Mouse (Mus musculus): ENCODE measurements at regions not wholly inside any gene's neighbourhood (a gene's known extent, or its start where the extent isn't known, plus 50 kb on each side); places are given as distances from the start of the nearest gene placed in this dataset.

DNA sequence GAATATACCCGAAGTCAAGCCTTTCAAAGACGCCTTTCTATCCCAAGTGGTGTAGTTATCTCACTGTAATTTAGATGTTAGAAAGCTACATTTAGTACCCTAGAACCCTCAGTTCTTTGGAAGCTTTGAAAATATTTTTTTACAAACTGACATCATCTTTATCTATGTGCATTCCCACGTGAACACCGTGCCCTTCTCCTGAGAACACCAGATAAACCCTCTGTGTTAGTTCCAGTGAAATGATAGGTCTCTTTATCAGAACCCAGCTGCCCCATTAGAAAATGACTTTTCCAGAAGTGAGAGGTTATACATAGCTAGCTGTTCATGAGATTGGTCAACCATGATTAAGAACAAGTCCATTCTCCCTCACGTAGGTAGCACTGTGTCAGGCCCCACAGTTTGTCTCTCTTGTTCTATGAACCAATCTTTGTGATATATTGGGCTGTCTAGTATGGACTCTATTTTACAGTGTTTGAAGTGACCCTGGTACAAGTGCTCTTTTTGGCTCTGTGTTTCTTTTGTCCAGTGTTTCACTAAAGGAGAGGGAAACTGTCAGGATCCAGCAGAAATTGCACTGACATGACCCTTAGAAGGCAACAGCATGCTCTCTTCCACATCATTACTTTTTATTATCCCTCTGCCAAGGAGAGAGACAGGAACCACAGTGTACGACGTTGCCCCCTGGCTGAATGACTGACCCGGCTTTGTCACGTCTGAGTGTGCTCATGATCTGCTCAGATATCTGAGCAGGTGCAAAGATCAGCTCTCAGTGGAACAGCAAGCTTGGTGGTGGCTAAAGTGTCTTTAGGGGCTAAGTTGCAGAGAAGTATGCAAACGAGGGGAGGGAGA, 1717.9 kb upstream of the Gm7489 start (continued):
- no peak for TF ChIP-seq TBP (IDR thresholded peaks at IDR 0.05; ENCODE audit: low read depth, low read length)
- peak; percentile 53 for TF ChIP-seq MYC (IDR thresholded peaks at IDR 0.05; ENCODE audit: low read depth, low read length)
- no peak for TF ChIP-seq UBTF (IDR thresholded peaks at IDR 0.05; ENCODE audit: borderline replicate concordance, insufficient read depth, low read depth, low read length)
- TF ChIP-seq POLR2AphosphoS5 (IDR thresholded peaks at IDR 0.05; ENCODE audit: borderline replicate concordance, low read depth, low read length) = no peak
- peak; percentile 30; the same call in 1 of the 2 replicates for TF ChIP-seq KAT2A (conservative IDR thresholded peaks at IDR 0.05; ENCODE audit: low read depth, low read length)
- peak; percentile 45; the same call in 1 of the 2 replicates for TF ChIP-seq GABPA (IDR thresholded peaks at IDR 0.05; ENCODE audit: low read depth, low read length)
- peak; percentile 89 for TF ChIP-seq ZNF384 (IDR thresholded peaks at IDR 0.05; ENCODE audit: low read depth, low read length)
- peak; percentile 97 for TF ChIP-seq GATA1 (IDR thresholded peaks at IDR 0.05; ENCODE audit: low read depth, low read length)
- no peak for TF ChIP-seq CTCF (IDR thresholded peaks at IDR 0.05 in 2 of 3, conservative IDR thresholded peaks at IDR 0.05 in 1 of 3; ENCODE audit: control insufficient read depth in 1 of 3, insufficient read depth in 1 of 3, low read depth in 2 of 3, low read length in 3 of 3, poor library complexity in 1 of 3, severe bottlenecking in 1 of 3)
- TF ChIP-seq MAX (IDR thresholded peaks at IDR 0.05; ENCODE audit: low read length) = peak; percentile 47
- TF ChIP-seq JUND (IDR thresholded peaks at IDR 0.05; ENCODE audit: low read depth, low read length) = no peak
- no peak for TF ChIP-seq CHD1 (IDR thresholded peaks at IDR 0.05; ENCODE audit: low read depth, low read length)
- TF ChIP-seq MEF2A (IDR thresholded peaks at IDR 0.05; ENCODE audit: extremely low read depth, insufficient replicate concordance, low read depth, low read length, poor library complexity, severe bottlenecking) = no peak
- TF ChIP-seq HCFC1 (IDR thresholded peaks at IDR 0.05; ENCODE audit: low read depth, low read length) = no peak

DNA sequence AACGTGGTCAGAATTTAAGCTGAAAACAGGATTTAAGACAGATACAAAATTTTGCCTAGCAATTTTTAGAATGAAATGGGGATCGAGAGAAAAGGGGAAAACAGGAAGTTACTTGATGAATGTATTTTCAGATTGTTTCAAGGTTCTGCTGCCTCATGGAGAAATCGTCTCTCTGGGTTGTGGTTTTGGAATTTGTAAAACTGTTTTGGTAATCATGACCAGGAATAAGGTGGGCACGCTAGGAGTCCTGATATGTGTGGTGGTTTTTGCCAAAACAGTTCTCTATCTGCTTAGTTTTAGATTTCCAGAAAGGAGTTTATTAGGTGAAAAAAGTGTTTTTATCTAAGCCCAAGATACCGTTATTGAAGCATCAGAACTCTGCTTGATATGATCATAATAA, 1716.9 kb upstream of the Gm7489 start:
- Histone ChIP-seq H3K27me3 (ENCODE audit: control insufficient read depth in 1 of 2, insufficient read depth in 2 of 2, low read length in 2 of 2) (no peaks in the 10 kb centered on the region), H3K27ac (ENCODE audit: control insufficient read depth, low read depth, low read length) (no peak overlapping the region), H3K9me3 (replicated peaks; ENCODE audit: insufficient read depth, low read length) (no peaks in the 10 kb centered on the region), H3K36me3 (ENCODE audit: control insufficient read depth in 1 of 2, insufficient read depth in 2 of 2, low read length in 2 of 2) (peaks cover 0 to 25% of the 10 kb centered on the region in 2 experiments; a peak in 2 of 4 replicates), H3K4me1 (ENCODE audit: control insufficient read depth in 1 of 2, insufficient read depth in 2 of 2, low read length in 2 of 2) (peaks cover 18 to 19% of the 10 kb centered on the region in 2 experiments), H3K4me3 (ENCODE audit: control insufficient read depth in 1 of 2, insufficient read depth in 1 of 2, low read depth in 2 of 2, low read length in 2 of 2) (peak overlapping the region in 1 of 2 experiments; percentile 50; a peak in 2 of 4 replicates), H3K9ac (ENCODE audit: control insufficient read depth, low read depth, low read length, poor library complexity, severe bottlenecking) (peak overlapping the region; percentile 1; the same call in 1 of the 2 replicates), H3K79me2 (ENCODE audit: control insufficient read depth, insufficient read depth, low read length, poor library complexity) (no peaks in the 10 kb centered on the region)
- TF ChIP-seq USF1 (IDR thresholded peaks at IDR 0.05; ENCODE audit: low read depth, low read length) (no peak), UBTF (IDR thresholded peaks at IDR 0.05; ENCODE audit: borderline replicate concordance, insufficient read depth, low read depth, low read length) (no peak), RCOR1 (IDR thresholded peaks at IDR 0.05; ENCODE audit: low read depth, low read length) (peak; percentile 64; the same call in 1 of the 2 replicates), SMC3 (IDR thresholded peaks at IDR 0.05; ENCODE audit: low read depth, low read length) (0 out of 2 replicates have a peak, but pooled peaks have one; percentile 1), ETS1 (IDR thresholded peaks at IDR 0.05; ENCODE audit: low read depth, low read length) (no peak), EP300 (IDR thresholded peaks at IDR 0.05; ENCODE audit: low read depth in 1 of 2, low read length in 2 of 2) (peak in 1 of 2 experiments; percentile 52; a peak in 1 of 4 replicates), BHLHE40 (IDR thresholded peaks at IDR 0.05; ENCODE audit: borderline replicate concordance, low read depth, low read length) (0 out of 2 replicates have a peak, but pooled peaks have one; percentile 12), ZNF384 (IDR thresholded peaks at IDR 0.05; ENCODE audit: low read depth, low read length) (no peak), TCF12 (IDR thresholded peaks at IDR 0.05; ENCODE audit: low read depth, low read length) (0 out of 2 replicates have a peak, but pooled peaks have one; percentile 25)
- DNase-seq (ENCODE audit: low read depth, low spot score) = peak; percentile 57
